Mouse (Mus musculus) stomach, postnatal 0 days (tissue): ENCODE measurements around the gene Primpol. TPM values are rescaled to one million over a fixed set of nuclear protein-coding genes. Genes with fewer than 3 reads are reported as not detected.

ENCODE experiments used
- ATAC-seq: fragments of 200-750 bp; cut with Nextera tagmentation; 2 replicates; pipeline ENCODE4 v1.8.0; 2017; ENCODE audit not compliant: low FRiP score, low TSS enrichment
- DNase-seq: peaks from one replicate; pipeline ENCODE4 v3.0.0-alpha.2; 2016; ENCODE audit warnings: low spot score
- H3K27ac ChIP-seq: fragments of 300-500 bp; sonication (generic); replicated peaks from 2 replicates; pipeline ENCODE4 v1.5.1; 2014; ENCODE audit warnings: mild to moderate bottlenecking, control low read depth
- H3K27me3 ChIP-seq: fragments of 300-500 bp; sonication (generic); 2 replicates; pipeline ENCODE4 v1.6.1; 2014; ENCODE audit warnings: low read length; ENCODE audit not compliant: control insufficient read depth, insufficient read depth
- H3K36me3 ChIP-seq: fragments of 300-500 bp; sonication (generic); 2 replicates; pipeline ENCODE4 v1.6.1; 2014; ENCODE audit warnings: low read length, mixed read lengths; ENCODE audit not compliant: control insufficient read depth, insufficient read depth
- H3K4me1 ChIP-seq: fragments of 300-500 bp; sonication (generic); replicated peaks from 2 replicates; pipeline ENCODE4 v1.6.1; 2014; ENCODE audit warnings: antibody characterized with exemption; ENCODE audit not compliant: control insufficient read depth, insufficient read depth
- H3K4me2 ChIP-seq: fragments of 300-500 bp; sonication (generic); replicated peaks from 2 replicates; pipeline ENCODE4 v1.6.1; 2014; ENCODE audit warnings: low read depth, mild to moderate bottlenecking, control low read depth, moderate library complexity
- H3K4me3 ChIP-seq: fragments of 300-500 bp; sonication (generic); 2 replicates; pipeline ENCODE4 v1.5.1; 2014; ENCODE audit warnings: low read depth, low read length, control low read depth
- H3K9ac ChIP-seq: fragments of 300-500 bp; sonication (generic); 2 replicates; pipeline ENCODE4 v1.6.1; 2014; ENCODE audit warnings: mild to moderate bottlenecking, low read length, control low read depth, mixed read lengths
- H3K9me3 ChIP-seq: fragments of 300-500 bp; sonication (generic); 2 replicates; pipeline ENCODE4 v1.6.1; 2016; ENCODE audit warnings: low read length; ENCODE audit not compliant: control insufficient read depth
- CTCF ChIP-seq: IDR thresholded peaks from 2 replicates; pipeline ENCODE4 v1.5.1; 2016; ENCODE audit warnings: antibody characterized with exemption, low read depth, mild to moderate bottlenecking, moderate library complexity
- EP300 ChIP-seq: optimal IDR thresholded peaks from 2 replicates; pipeline ENCODE3; 2016; ENCODE audit warnings: antibody characterized with exemption
- WGBS: fragments of 180-500 bp; shearing (Covaris S2); extraction: QIAGEN DNeasy Blood & Tissue Kit; methylation state at CpG from one replicate; pipeline ENCODE4 v1.1.7; 2014; 5-methylcytosine and 5-hydroxymethylcytosine counted together
- polyA plus RNA-seq: library from polyadenylated mRNA; unstranded; fragments of >200 nt; fragmentation: Nextera tagmentation; extraction: Ambion mirVana; gene quantifications from 2 replicates; pipeline ENCODE4 v1.2.1, GENCODE M21; 2015

Gene Primpol
- polyA plus RNA-seq, 1 experiment from 2014 or later: 4.0 TPM

DNA sequence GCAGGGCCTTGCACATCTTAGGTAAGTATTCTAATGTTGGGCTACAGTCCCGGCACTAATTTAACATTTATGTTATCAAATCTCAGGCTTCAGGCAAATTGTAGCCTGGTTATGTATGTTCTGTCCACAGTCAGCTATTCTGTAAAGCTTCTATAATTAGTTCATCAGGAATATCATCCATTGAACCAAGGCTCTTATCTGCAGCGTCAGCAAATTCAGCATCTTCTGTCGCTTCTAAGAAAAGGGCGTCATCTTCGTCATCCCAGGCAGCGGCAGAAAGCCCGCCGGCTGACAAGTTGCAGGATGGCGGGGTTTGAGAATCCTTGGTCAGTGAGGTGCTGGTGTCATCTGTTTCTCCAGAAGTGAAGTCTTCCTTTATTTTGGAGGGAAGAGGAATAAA, 38.2 kb downstream of the Primpol start:
- no peak overlapping the region for H3K27ac ChIP-seq
- TF ChIP-seq EP300 (no peak), CTCF (no peak)

DNA sequence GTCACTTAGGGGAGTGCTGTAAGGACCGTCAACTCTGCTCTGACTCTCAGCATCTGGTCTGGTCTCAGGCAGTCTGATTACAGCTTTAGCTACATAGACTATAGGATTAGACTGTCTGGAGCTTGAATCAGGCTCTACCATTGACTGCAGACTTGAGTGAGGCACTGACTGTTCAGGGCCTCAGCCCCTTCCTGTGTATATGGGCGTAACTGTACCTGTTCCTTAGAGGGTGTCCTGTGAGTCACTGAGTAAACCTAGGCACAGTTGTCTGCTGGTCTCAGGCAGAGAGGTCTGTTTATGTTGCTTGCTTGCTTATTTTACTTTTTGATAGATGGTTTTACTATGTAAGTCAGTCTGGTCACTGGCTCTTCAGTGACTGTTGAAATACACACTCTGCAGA, 43.0 kb downstream of the Primpol start:
- Histone ChIP-seq H3K9me3 (no peaks in the 10 kb centered on the region), H3K9ac (no peak overlapping the region), H3K4me2 (no peak overlapping the region), H3K27me3 (no peaks in the 10 kb centered on the region), H3K4me1 (no peaks in the 10 kb centered on the region), H3K4me3 (no peak overlapping the region), H3K27ac (no peak overlapping the region), H3K36me3 (peaks cover 15% of the 10 kb centered on the region)
- ATAC-seq (peak; percentile 89), DNase-seq (no peak)
- TF ChIP-seq CTCF: no peak
- TF ChIP-seq EP300: no peak
- WGBS: 52% methylated on average over 2 of the region's 2 CpGs

More for the DNA sequence above, 38.2 kb downstream of the Primpol start:
- Histone ChIP-seq H3K4me3 (no peak overlapping the region), H3K36me3 (peaks cover 23% of the 10 kb centered on the region), H3K9me3 (no peaks in the 10 kb centered on the region), H3K4me2 (no peak overlapping the region), H3K9ac (no peak overlapping the region), H3K4me1 (no peaks in the 10 kb centered on the region), H3K27me3 (no peaks in the 10 kb centered on the region)
- WGBS: 95% methylated on average over 9 of the region's 9 CpGs
- DNase-seq: no peak
- no peak for ATAC-seq

- Histone ChIP-seq H3K27me3 (no peaks in the 10 kb centered on the region), H3K4me3 (no peak overlapping the region), H3K4me1 (no peaks in the 10 kb centered on the region), H3K9ac (no peak overlapping the region), H3K27ac (no peak overlapping the region), H3K36me3 (peaks cover 13% of the 10 kb centered on the region), H3K4me2 (no peak overlapping the region), H3K9me3 (no peaks in the 10 kb centered on the region)
- 94% methylated on average over 2 of the region's 2 CpGs for WGBS
- TF ChIP-seq EP300 (no peak), CTCF (no peak)
- DNase-seq: no peak
- ATAC-seq: no peak
Measured at GRCm38 (mm10) chr8:46573446-46573845, 43.6 kb downstream of the Primpol start.

- Histone ChIP-seq H3K4me2 (no peak overlapping the region), H3K9ac (no peak overlapping the region), H3K9me3 (no peaks in the 10 kb centered on the region), H3K27ac (no peak overlapping the region), H3K36me3 (no peaks in the 10 kb centered on the region), H3K4me3 (no peak overlapping the region), H3K4me1 (no peaks in the 10 kb centered on the region), H3K27me3 (no peaks in the 10 kb centered on the region)
- DNase-seq: no peak
- ATAC-seq: peak; percentile 50; the same call in 1 of the 2 replicates
- 55% methylated on average over 10 of the region's 14 CpGs for WGBS
- TF ChIP-seq EP300 (no peak), CTCF (no peak)
Measured at GRCm38 (mm10) chr8:46570673-46571072, 46.3 kb downstream of the Primpol start.

DNA sequence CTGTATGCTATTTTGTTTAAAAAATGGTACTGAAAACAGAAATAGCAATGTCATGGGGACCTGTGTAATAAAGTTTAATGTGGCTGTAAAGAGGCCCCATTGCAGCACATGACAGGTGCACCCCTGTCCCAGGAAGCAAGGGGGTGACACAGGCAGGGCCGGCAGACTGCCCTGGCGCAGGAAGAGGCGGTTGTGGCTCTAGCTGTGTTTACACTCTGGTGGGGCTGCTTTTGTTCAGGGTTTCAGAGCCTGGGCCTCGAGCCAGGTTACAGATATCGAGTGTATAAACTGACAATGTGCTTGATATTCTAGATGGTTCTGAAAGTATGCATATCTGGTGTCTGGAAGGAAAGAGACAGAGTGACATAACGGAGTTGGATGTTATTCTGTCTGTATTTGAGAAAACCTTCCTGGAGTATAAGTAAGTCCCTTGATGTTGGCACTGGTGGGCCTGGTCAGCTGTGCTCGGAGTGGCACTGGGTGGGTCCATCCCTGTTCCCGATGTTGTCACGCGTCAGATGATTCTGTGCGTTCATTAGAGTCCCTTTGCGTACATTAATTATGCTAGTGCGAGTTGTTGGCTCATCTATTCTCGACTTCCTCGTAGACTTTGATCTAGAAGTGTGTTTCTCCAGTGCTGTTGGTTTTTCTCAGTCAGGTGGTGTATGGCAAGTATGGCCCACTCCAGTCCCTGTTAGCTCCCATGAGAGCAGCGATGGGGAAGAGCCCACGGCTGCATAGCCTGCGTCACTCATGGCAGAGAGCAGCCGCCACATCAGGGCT, 47.2 kb downstream of the Primpol start:
- TF ChIP-seq CTCF (0 out of 2 replicates have a peak, but pooled peaks have one; percentile 9), EP300 (no peak)
- no peaks in the 10 kb centered on the region for H3K27me3 ChIP-seq
- no peak overlapping the region; the same call in 1 of the 2 replicates for H3K27ac ChIP-seq
- no peaks in the 10 kb centered on the region for H3K9me3 ChIP-seq
- ATAC-seq: 0 out of 2 replicates have a peak, but pooled peaks have one; percentile 38
- no peak overlapping the region for H3K4me2 ChIP-seq
- peak; percentile 44 for DNase-seq
- H3K4me1 ChIP-seq: no peaks in the 10 kb centered on the region
- H3K9ac ChIP-seq: no peak overlapping the region
- no peaks in the 10 kb centered on the region for H3K36me3 ChIP-seq
- 63% methylated on average over 19 of the region's 19 CpGs for WGBS
- H3K4me3 ChIP-seq: no peak overlapping the region

GRCm38 (mm10) chr8:46568942-46569341, 48.1 kb downstream of the Primpol start:
- Histone ChIP-seq H3K36me3 (no peaks in the 10 kb centered on the region), H3K9me3 (no peaks in the 10 kb centered on the region), H3K4me2 (no peak overlapping the region), H3K9ac (no peak overlapping the region), H3K27me3 (no peaks in the 10 kb centered on the region), H3K27ac (no peak overlapping the region), H3K4me3 (no peak overlapping the region), H3K4me1 (no peaks in the 10 kb centered on the region)
- ATAC-seq (no peak), DNase-seq (no peak)
- 71% methylated on average over 2 of the region's 2 CpGs for WGBS
- TF ChIP-seq EP300: no peak
- peak; percentile 60 for TF ChIP-seq CTCF
